Mouse (Mus musculus) stomach, postnatal 0 days (tissue): ENCODE results near the gene Nphp4.
"Not testable (repeated sequence)": the region's sequence is repeated elsewhere in the genome, so short reads cannot be mapped to it uniquely, and the experiment has no call there.

Experiments used
- CTCF ChIP-seq: IDR thresholded peaks from 2 replicates; pipeline ENCODE4 v1.5.1; 2016; ENCODE audit warnings: antibody characterized with exemption, low read depth, mild to moderate bottlenecking, moderate library complexity
- EP300 ChIP-seq: optimal IDR thresholded peaks from 2 replicates; pipeline ENCODE3; 2016; ENCODE audit warnings: antibody characterized with exemption

DNA sequence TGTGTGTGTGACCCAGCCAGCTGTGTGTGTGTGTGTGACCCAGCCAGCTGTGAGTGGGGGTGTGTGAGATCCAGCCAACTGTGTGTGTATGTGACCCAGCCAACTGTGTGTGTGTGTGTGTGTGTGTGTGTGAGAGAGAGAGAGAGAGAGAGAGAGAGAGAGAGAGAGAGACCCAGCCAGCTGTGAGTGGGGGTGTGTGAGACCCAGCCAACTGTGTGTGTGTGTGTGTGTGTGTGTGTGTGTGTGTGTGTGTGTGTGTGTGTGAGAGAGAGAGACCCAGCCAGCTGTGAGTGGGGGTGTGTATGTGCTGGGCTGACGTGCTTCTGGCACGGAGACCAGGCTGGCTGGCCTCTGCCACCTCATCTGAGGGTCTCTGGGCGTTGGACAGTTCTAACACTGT, 79.3 kb downstream of the Nphp4 start:
- TF ChIP-seq CTCF, EP300: not testable (repeated sequence)
